Mouse (Mus musculus) T-helper 1 cell (primary cell): ENCODE results near the gene Slit3.

Source experiments
- in situ Hi-C: fragments of 300-600 bp; cut with MboI, MseI; formaldehyde crosslinking; loops from one replicate; pipeline ENCODE4 v1.15.1; 2025; ENCODE audit warnings: high pct_unique_total_duplicates

Slit3 gene

GRCm38 (mm10) chr11:35273416-35273815, 152.4 kb downstream of the Slit3 start:
- in situ Hi-C loops: no loop called here

- in situ Hi-C loops: no loop called here
Measured at GRCm38 (mm10) chr11:35274036-35274435, 153.0 kb downstream of the Slit3 start.

GRCm38 (mm10) chr11:35275300-35275699, 154.3 kb downstream of the Slit3 start:
- in situ Hi-C loops: no loop called here

DNA sequence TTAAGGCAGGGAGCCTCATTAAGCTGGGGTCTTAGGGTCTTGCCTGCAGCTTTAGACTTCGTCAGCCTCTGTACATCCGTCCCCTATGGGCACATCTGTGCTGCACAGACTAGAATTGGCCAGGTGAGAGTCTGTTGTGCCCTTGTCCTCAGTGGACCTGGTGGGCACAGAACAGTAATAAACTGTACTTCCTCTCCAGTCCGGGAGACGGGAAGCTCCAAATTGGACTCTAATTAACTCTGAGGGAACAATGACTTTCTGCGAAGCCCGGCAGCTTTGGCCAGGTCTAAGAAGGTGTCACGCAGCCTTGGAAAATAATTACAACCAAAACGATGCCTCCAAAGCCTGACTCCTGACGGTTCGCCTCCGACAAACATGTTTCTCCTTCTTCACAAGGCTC, 155.0 kb downstream of the Slit3 start:
- in situ Hi-C loops: no loop called here

DNA sequence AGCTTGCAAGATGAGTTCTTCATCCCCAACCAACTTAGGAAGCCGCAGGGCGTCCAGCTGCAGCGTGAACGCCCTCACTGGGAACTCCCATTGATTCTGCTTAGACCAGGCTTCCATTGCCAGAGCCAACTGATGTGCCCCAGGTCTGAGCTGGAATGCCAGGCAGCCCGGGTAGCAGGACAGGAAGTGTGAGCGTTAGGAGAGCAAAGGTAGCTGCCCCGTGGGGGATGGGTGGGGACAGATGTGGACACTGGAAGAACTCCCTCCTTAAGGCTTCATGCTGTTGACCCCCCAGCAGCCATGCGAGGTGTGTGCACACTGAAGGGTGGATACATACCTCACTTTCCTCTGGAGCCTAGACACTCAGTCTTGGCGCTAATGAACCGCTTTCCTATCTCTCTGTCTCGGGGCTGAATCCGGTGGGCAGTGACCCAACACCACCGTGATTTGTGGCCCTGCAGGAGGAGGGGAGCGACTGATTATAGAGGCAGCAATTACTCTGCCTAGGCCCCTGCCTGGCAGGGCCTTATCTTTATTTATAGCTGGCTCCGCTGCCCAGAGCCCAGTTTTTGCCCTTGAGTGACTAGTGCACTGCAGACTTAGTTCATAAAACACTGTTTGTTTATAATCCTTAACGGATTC, 157.2 kb downstream of the Slit3 start:
- in situ Hi-C loops: no loop called here

- in situ Hi-C loops: no loop called here
Measured at GRCm38 (mm10) chr11:35280826-35281225, 159.8 kb downstream of the Slit3 start.

DNA sequence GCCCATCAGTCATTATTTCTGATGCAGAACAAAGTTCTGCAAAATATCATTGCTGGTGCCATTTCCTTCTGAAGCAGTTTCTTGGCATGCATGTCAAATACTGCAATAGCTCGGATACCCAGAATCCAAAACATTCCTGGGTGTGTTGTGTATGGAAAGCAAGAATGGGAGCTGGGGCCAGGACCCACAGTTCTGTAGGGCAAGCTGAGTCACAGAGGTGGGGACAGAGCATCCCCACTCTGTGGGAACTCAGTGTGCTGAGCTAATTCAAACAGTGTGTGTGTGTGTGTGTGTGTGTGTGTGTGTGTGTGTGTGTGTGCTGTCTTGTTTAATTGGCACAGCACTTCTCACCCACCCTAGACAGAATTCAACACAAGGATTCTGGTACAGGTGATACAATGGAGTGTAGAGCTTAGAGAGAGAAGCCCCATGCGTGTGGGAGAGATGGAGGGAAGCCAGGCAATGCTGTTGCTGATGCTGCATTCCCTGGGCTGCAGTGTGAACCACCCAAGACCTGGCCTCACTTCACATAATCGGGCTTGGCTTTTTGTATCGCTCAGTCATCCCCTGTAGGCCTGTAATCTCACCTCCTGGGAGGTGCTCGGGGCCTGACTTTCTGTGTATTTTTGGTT, 161.1 kb downstream of the Slit3 start:
- in situ Hi-C loops: no loop called here

- in situ Hi-C loops: no loop called here
Measured at GRCm38 (mm10) chr11:35282825-35283571, 162.0 kb downstream of the Slit3 start.

DNA sequence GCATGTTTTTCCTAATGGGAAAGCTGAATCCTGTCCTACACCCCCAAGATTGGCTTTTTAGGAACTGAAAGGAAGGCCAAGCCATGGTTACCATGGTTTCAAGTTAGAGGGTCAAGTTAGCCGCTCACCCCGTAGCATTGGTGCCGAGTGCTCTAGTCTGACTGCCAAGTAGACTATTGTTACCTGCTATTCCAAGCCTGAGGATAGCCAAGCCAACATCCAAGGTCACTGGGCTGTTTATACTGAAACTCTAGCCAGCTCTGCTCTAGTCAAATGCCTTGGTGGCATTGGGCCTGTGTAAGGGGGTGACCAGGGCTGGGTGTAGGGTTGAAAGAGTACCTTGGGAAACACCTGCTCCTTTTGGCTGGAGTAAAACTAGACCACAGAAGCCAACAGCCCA, 162.7 kb downstream of the Slit3 start:
- in situ Hi-C loops: no loop called here

- in situ Hi-C loops: no loop called here
Measured at GRCm38 (mm10) chr11:35286578-35287390, 165.8 kb downstream of the Slit3 start.

DNA sequence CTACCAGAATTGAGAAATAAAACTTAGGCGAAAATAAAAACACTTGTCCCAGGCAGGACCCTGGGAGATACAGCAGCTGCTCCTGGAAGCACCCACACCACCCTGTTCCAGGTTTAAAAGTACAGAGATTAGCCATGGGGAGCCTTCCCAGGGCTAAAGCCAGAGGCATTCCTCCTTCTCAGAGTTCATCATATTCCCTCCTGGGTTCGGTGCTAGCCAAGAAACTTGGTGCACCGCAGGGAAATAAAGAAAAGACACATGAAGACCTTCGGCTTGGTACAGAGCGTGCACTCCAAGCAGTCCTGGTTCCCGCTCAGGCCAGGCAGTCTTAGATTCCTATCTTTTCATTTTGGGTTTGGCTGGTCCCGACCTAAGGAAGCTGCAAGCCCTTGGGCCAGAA, 167.0 kb downstream of the Slit3 start:
- in situ Hi-C loops: no loop called here

GRCm38 (mm10) chr11:35288761-35289278, 167.8 kb downstream of the Slit3 start:
- in situ Hi-C loops: no loop called here

GRCm38 (mm10) chr11:35292228-35292747, 171.3 kb downstream of the Slit3 start:
- in situ Hi-C loops: no loop called here

GRCm38 (mm10) chr11:35293197-35293596, 172.2 kb downstream of the Slit3 start:
- in situ Hi-C loops: no loop called here

DNA sequence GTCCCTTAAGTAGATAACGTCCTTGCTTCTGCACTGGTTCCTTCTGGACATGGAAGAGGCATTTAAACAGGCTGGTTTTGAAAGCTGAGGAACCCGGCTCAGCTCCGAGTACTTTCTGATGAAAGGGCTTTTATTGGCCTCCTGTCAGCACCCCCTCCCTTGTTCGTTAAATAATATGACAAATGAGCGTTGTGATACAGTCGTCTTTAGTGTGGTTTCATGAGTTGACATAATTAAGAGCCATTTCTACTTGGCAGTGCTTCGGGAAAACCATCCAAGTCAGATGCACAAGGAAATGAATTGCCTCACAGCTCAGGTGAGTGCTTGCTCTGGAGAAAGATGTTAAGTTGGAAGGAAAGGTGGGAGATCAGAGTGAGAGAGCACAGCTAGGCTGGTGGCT, 173.6 kb downstream of the Slit3 start:
- in situ Hi-C loops: no loop called here

GRCm38 (mm10) chr11:35295162-35295799, 174.3 kb downstream of the Slit3 start:
- in situ Hi-C loops: no loop called here

DNA sequence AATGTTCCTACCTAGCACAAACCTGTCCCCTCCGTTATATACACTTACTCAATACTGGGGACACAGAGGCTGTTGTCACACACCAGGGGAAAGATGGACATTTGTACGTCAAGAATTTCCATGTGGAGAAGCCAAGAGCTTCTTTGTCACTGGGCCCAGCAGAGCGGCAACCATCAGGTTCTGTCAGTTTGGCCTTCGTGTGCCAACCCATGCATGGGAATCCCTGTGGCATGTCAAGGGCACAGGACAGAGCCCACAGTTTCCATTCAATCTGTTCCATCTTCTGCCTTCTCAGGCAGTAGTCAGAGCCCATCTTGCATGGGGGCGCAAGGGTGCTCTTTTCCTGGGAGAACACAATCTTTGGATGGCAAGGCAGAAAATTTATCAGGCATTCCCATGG, 175.8 kb downstream of the Slit3 start:
- in situ Hi-C loops: no loop called here

- in situ Hi-C loops: no loop called here
Measured at GRCm38 (mm10) chr11:35297319-35297718, 176.3 kb downstream of the Slit3 start.

GRCm38 (mm10) chr11:35298526-35298925, 177.5 kb downstream of the Slit3 start:
- in situ Hi-C loops: no loop called here

DNA sequence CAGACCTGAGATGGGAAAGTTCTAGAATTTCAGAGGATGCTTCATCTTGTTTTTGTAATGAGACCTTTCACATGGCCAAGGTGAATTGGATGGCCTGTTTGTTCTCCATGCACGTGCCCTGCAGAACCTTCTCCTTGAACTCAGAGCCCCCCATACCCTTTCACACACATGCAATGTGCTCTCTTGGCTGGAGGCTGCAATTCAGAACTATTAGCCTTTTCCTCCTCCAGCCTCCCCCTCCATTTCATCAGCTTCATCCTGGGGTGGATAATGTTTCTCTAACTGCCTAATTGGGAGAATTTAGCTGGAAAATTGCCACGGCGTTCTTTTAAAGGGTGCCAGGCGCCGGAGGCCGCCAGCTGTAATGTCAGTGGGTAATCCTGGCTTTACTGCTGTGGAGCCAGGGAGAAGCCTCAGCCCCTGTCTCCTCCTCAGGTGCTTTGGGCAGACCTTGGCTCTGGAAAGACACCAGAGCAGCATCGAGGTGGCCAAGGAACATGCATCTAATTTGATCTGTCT, 178.9 kb downstream of the Slit3 start:
- in situ Hi-C loops: loop anchor here (25.0 kb wide), 1 partner anchor 788 kb away; no protein-coding TSS in a partner anchor

- in situ Hi-C loops: loop anchor here (25.0 kb wide), 1 partner anchor 790 kb away; no protein-coding TSS in a partner anchor
Measured at GRCm38 (mm10) chr11:35302272-35302671, 181.2 kb downstream of the Slit3 start.
